Mouse (Mus musculus): ENCODE measurements around the gene Slc35f3. TPM values are rescaled to one million over a fixed set of nuclear protein-coding genes. Genes with fewer than 3 reads are reported as not detected.

Gene Slc35f3
- total RNA-seq, 2 experiments from 2014 or later, result 9.2 to 10.7 TPM

- no peak for DNase-seq
- intact Hi-C loops (cut with DNase I), result no loop called here
Measured at GRCm38 (mm10) chr8:126326731-126327130, 28.4 kb downstream of the Slc35f3 start.

- intact Hi-C loops (cut with DNase I), result no loop called here
- no peak for DNase-seq
Measured at GRCm38 (mm10) chr8:126327786-126328185, 29.4 kb downstream of the Slc35f3 start.

- DNase-seq, result no peak
- intact Hi-C loops (cut with DNase I), result no loop called here
Measured at GRCm38 (mm10) chr8:126338864-126339263, 40.5 kb downstream of the Slc35f3 start.

- no peak for DNase-seq
- intact Hi-C loops (cut with DNase I), result no loop called here
Measured at GRCm38 (mm10) chr8:126339357-126339756, 41.0 kb downstream of the Slc35f3 start.

- intact Hi-C loops (cut with DNase I), result no loop called here
- DNase-seq, result no peak
Measured at GRCm38 (mm10) chr8:126341200-126341599, 42.8 kb downstream of the Slc35f3 start.

- no peak for DNase-seq
- intact Hi-C loops (cut with DNase I), result no loop called here
Measured at GRCm38 (mm10) chr8:126343427-126343826, 45.1 kb downstream of the Slc35f3 start.

GRCm38 (mm10) chr8:126345100-126345499 is 46.7 kb downstream of the Slc35f3 start:
- DNase-seq, result no peak
- intact Hi-C loops (cut with DNase I), result no loop called here

- intact Hi-C loops (cut with DNase I), result no loop called here
Measured at GRCm38 (mm10) chr8:126353259-126353658, 54.9 kb downstream of the Slc35f3 start.

GRCm38 (mm10) chr8:126357946-126358345 is 59.6 kb downstream of the Slc35f3 start:
- intact Hi-C loops (cut with DNase I), result no loop called here

More at GRCm38 (mm10) chr8:126353259-126353658, 54.9 kb downstream of the Slc35f3 start:
- no peak for DNase-seq

GRCm38 (mm10) chr8:126359296-126359695 is 60.9 kb downstream of the Slc35f3 start:
- intact Hi-C loops (cut with DNase I), result no loop called here
- DNase-seq, result no peak

More at GRCm38 (mm10) chr8:126357946-126358345, 59.6 kb downstream of the Slc35f3 start:
- DNase-seq, result no peak

GRCm38 (mm10) chr8:126360106-126360505 is 61.7 kb downstream of the Slc35f3 start:
- intact Hi-C loops (cut with DNase I), result no loop called here
- DNase-seq, result no peak

GRCm38 (mm10) chr8:126360701-126361100 is 62.3 kb downstream of the Slc35f3 start:
- intact Hi-C loops (cut with DNase I), result no loop called here
- no peak for DNase-seq

GRCm38 (mm10) chr8:126366251-126366650 is 67.9 kb downstream of the Slc35f3 start:
- DNase-seq, result no peak
- intact Hi-C loops (cut with DNase I), result no loop called here

GRCm38 (mm10) chr8:126368349-126369054 is 70.1 kb downstream of the Slc35f3 start:
- peak; percentile 91 for DNase-seq
- intact Hi-C loops (cut with DNase I), result no loop called here

- intact Hi-C loops (cut with DNase I), result no loop called here
- DNase-seq, result no peak
Measured at GRCm38 (mm10) chr8:126371871-126372270, 73.5 kb downstream of the Slc35f3 start.

GRCm38 (mm10) chr8:126379580-126379979 is 81.2 kb downstream of the Slc35f3 start:
- no peak for DNase-seq
- intact Hi-C loops (cut with DNase I), result no loop called here

- peak; percentile 66 for DNase-seq
- intact Hi-C loops (cut with DNase I), result no loop called here
Measured at GRCm38 (mm10) chr8:126380141-126380540, 81.8 kb downstream of the Slc35f3 start.

- intact Hi-C loops (cut with DNase I), result no loop called here
- no peak for DNase-seq
Measured at GRCm38 (mm10) chr8:126381299-126381698, 82.9 kb downstream of the Slc35f3 start.

- DNase-seq, result no peak
- intact Hi-C loops (cut with DNase I), result no loop called here
Measured at GRCm38 (mm10) chr8:126382216-126382615, 83.9 kb downstream of the Slc35f3 start.

GRCm38 (mm10) chr8:126382749-126383148 is 84.4 kb downstream of the Slc35f3 start:
- intact Hi-C loops (cut with DNase I), result no loop called here
- DNase-seq, result peak; percentile 63

GRCm38 (mm10) chr8:126387566-126387965 is 89.2 kb downstream of the Slc35f3 start:
- intact Hi-C loops (cut with DNase I), result no loop called here
- no peak for DNase-seq

- intact Hi-C loops (cut with DNase I), result no loop called here
- DNase-seq, result peak; percentile 60
Measured at GRCm38 (mm10) chr8:126391541-126391940, 93.2 kb downstream of the Slc35f3 start.

- no peak for DNase-seq
Measured at GRCm38 (mm10) chr8:126395386-126395785, 97.0 kb downstream of the Slc35f3 start.

More at GRCm38 (mm10) chr8:126395386-126395785, 97.0 kb downstream of the Slc35f3 start:
- intact Hi-C loops (cut with DNase I), result no loop called here

All from left cerebral cortex, postnatal 4 days (tissue).